Mouse (Mus musculus) lung, adult 2 months (tissue): ENCODE measurements at regions not wholly inside any gene's neighbourhood (a gene's known extent, or its start where the extent isn't known, plus 50 kb on each side); places are given as distances from the start of the nearest gene placed in this dataset.

Source experiments
- CTCF ChIP-seq: fragments of 200-500 bp; IDR thresholded peaks from 2 replicates; pipeline ENCODE4 v1.5.1; 2011; ENCODE audit warnings: mild to moderate bottlenecking, low read length, control low read depth; ENCODE audit not compliant: insufficient read depth
- POLR2A ChIP-seq: fragments of 200-500 bp; IDR thresholded peaks from 2 replicates; pipeline ENCODE4 v1.6.1; 2011; ENCODE audit warnings: low read depth, mild to moderate bottlenecking, control low read depth, low read length, borderline replicate concordance; ENCODE audit errors: extremely low read depth

DNA sequence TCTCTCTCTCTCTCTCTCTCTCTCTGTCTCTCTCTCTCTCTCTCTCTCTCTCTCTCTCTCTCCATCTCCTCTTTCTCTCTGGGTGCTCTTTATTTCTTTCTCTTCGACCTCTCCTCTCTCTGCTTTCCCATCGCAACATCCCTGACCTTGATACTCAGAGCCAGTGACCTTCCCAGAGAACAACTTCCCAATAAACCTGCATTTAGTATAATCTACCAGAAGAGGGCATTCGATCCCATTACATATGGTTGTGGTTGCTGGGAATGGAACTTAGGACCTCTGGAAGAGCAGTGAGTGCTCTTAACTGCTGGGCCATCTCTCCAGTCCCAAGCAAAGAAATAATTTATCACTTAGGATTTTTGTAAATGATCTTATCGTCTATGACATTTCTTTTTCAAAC lies 127.2 kb upstream of the Slc4a7 start:
- TF ChIP-seq POLR2A, result no peak
- TF ChIP-seq CTCF, result no peak
